Mouse (Mus musculus) lung, postnatal 10 days (tissue): ENCODE measurements around the gene Sec24a.
"Not testable (repeated sequence)": the region's sequence is repeated elsewhere in the genome, so short reads cannot be mapped to it uniquely, and the experiment has no call there.

ENCODE experiments used
- DNase-seq: peaks from one replicate; pipeline ENCODE4 v3.0.0; 2021

Sec24a gene

DNA sequence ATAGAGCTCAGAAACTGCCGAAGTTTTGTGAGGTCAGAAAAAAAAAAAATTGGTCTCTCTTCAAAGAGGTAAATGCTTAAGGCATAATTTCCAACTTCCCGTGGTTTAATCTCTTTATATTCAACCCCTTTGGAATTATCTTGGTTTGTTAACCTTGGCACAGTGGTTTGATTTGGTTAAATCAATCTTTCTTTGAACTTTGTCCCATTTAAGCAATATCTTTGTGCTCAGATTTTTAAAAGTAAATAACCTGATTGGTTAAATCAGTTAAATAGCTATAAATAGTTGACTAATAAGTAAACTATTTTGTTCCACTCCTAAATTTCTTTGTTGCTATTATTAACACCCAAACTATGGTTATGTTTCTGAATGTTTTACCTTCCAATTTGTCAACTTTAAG, 4.2 kb downstream of the Sec24a start:
- DNase-seq, result no peak

DNA sequence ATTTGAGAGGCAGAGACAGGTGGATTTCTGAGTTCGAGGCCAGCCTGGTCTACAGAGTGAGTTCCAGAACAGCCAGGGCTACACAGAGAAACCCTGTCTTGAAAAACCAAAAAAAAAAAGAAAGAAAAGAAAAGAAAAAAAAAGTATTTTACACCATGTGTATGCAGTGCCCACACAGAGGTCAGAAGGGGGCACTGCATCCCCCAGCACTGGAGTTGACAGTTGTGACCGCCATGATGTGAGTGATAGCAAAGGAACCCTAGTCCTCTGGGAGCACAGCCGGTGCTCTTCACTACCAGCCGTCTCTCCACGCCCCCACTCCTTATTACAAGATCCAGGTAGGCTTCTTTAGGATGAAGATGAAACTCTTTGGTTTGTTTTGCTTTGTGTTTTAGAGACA, 5.2 kb downstream of the Sec24a start:
- not testable (repeated sequence) for DNase-seq

DNA sequence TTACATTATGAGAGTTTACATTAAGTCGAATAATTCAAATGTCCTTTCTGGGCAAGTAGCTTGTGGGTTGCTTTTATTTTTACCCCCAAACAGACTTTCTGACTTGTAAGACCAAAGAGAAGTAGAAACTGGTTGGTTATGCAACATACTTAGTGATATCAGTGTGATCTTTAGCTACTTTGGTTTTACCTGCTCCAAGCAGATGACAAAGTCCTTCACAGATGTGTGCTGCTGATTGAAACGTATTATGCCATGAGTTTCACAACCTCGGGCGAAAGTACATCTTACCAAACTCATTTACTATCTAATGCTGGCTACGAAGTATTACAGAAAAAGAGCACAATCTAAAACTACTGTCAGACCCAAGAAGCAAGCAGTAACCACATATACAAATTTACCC, 5.8 kb downstream of the Sec24a start:
- DNase-seq, result no peak

DNA sequence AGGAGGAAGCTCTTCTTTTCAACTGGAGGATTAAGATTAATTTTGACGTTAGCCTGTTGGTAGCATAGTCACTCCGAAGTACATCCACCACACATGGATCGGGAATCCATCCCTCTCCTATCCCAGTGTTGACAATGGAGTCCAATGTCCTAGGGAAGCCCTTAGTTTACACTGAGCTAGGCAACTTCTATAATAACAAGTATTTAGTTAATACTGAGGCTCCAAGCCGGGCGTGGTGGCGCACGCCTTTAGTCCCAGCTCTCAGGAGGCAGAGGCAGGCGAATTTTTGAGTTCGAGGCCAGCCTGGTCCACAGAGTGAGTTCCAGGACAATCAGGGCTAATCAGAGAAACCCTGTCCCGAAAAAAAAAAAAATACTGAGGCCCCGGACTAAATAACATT, 6.4 kb downstream of the Sec24a start:
- no peak for DNase-seq

DNA sequence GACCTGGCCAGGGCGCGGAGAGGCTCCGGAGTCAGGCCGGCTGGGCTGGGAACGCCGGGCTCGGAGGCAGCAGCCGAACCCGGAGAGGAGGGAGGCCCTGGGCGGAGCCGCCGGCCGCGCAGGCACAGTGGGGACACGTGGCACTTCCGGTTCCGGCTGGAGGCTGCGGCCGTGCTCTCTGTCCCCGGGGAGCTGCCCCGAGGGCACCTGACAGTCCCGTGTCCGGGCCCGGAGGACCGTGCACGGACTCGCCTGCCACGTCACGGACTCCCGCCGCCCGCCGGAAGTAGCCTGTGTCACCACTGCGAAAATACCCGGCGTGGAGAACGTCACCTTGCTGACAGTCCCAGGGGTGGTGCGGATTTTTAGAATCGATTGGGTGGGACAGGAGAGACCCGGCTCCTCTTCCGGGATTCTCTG, 7.1 kb downstream of the Sec24a start:
- DNase-seq, result peak; percentile 94

DNA sequence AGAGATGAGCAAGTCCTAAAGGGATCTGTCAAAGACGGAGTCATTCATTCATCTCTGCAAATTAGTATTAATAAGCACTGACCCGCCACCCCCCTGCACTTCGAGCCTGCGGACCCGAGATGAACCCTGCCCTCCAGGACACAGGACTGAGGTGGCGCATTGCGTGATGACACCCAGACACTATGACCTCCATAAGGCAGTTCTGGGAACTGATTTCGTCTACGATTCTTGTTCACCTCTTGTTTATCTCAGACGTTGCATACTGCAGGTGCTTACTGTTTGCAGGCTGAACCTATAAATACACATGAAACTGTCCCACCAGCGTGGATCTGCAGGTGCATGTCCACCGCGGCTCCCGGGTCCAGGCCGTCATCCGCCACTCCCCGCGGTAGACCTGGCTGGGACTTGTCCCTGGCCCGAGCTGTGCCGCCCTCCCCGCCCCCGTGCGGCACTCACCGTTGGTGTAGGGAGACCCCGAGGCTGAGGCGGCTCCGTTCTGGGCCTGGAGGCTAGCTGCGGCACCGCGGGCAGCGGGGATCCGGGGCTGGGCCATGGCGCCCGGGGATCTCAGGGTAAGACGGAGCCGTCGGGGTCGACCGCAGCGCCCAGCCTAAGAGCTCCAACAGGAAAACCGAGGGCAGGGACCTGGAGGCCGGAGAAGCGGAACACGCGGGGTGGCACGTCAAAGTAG, 7.7 kb downstream of the Sec24a start:
- DNase-seq, result peak; percentile 54

DNA sequence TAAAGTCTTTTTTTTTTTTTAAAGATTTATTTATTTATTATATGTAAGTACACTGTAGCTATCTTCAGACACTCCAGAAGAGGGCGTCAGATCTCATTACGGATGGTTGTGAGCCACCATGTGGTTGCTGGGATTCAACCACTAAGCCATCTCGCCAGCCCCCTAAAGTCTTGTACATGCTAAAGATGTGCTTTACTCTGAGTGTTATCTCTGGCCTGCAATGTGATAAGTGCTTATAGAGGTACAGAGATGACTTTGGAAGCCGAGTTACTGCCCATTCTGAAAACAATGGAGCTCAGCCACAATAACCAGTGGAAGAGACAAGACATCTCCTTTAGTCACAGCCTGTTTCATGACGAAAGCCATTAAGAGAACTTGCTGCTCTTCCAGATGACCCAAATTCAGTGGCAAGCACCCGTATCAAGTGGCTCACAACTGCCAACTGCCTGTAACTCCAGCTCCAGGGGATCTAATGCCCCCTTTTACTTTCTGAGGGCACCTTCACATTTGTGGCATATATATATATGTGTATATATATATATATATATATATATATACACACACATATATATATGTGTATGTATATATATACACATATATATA, 11.7 kb downstream of the Sec24a start:
- DNase-seq, result not testable (repeated sequence)

DNA sequence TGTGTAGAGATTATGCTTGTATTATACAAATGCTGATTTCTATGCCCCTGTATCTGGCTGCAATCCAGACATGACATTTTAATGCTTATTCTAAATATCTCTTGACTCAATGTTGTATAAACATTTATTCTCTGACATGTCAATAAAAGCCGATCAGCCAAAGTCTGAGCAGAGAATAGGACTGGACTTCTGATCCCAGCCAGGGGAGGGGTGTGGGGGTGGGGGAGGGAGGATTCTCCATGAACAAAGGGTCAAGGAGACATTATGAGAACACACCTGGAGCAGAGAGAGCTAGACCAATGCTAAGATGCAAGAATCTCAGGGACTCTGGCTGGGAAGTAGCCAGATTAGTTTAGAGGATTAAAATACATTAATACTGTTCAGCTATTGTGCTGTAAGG, 17.3 kb downstream of the Sec24a start:
- no peak for DNase-seq

DNA sequence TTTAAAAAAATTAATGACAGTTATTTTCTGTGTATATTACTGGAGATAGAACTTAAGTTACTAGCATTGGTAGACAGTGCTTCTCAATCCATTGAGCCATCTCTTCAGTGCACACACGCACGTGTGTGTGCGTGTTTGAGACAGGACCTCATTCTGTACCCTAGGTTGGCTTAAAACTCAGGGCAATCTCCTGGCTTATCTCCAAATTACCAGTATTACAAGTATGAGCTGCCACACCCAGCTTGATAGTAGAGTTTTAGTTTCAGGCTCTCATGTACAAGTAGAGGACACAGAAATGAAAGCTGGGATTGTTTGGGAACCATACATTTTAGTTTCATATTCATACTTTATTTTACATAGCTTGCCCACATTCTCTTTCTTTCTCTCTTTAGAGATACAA, 22.7 kb downstream of the Sec24a start:
- no peak for DNase-seq

DNA sequence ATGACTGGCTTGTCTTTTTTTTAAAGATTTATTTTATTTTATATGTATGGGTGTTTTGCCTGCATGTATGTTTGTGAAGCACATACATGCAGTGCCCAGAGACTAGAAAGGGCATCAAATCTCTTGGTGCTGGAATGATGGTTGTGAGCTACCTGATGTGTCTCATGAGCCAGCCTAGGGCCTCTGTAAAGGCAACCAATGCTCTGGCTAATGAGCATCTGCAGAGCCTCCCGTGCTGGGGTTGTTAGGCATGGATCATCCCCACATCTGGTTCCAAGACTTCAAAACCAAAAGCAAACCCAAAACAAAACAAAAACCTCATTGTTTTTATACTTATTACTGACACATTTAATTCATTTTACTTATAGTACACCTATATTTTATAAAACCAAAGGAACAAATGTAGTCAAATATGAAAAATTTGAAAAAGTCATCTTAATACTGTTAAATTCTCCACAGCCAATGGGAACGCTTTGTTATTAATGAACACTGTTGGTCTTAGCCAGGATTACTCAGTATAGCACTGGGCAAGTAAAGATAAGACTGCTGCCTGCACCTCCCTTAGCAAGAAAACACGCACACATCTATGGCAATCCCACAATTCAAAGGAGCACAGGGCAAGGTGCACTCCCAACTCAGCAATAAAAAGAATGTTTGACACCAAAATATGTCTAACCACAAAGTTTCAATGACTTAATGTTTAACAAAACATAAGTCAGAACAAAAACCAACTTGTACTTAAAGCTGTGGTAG, 24.6 kb downstream of the Sec24a start:
- no peak for DNase-seq

DNA sequence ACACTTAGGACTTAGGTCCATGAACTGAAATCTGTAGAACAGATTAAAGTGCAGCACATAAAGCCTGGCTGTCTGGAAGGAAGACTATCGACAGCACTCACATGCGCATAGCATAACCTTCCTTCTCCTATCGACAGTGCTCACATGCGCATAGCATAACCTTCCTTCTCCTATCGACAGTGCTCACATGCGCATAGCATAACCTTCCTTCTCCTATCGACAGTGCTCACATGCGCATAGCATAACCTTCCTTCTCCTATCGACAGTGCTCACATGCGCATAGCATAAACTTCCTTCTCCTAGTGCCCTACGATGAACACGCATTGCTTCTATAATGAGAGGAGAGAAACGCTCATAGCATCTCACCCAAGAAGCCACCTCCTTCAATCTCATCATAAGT, 29.2 kb downstream of the Sec24a start:
- not testable (repeated sequence) for DNase-seq

DNA sequence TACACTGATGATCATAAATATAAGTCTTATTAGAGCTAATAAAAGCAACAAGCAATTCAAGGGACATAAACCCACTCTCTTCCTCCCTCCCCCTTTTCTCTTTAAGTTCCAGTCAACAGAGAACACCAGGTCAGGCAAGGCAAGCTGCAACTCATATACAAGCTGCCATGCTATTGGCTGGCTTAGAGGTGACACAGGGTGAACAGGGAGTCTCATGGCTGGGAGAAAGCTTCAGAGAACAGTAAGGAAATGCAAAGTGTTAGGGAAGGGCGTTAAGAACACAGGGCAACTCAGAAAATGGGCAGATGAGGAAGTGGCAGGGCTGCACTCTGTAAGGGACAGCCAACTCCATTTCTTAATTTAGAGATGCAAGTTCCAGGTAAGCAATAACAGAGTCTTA, 30.6 kb downstream of the Sec24a start:
- no peak for DNase-seq

DNA sequence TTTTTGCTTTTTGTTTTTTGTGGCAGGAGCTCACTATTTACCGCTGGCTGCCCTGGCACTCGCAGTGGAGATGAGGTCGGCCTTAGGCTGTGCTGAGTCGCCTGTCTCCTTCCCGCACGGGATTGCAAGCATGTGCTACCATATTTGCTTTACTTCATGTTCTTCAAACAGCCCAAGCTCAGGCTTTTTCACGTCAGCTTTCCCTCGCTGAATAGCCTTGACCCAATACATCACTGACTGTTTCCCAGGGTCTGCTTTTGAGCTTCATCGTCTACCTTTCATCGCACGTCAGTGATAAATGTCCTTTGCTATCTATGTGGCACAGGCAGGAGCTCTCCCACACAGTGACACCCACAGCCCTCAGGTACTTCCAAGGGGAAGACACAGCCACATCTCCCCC, 42.4 kb downstream of the Sec24a start:
- DNase-seq, result no peak

DNA sequence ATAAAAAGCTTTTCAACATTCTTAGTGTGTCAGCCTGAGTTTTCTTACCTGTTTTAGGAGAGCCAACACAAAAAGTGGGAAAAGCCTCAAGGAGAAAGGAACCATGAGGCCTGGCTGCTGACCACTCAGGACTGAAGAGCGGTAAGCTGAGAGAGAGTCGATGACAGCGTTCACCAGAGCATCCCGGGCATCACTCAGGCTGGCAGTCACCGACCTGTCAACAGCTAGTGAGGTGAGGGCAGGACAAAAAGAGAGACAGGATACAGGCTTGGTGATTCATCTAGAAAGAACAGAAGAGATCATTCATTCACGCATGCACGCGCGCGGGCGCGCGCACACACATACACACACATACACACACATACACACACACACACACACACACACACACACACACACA, 56.4 kb downstream of the Sec24a start:
- DNase-seq, result no peak

DNA sequence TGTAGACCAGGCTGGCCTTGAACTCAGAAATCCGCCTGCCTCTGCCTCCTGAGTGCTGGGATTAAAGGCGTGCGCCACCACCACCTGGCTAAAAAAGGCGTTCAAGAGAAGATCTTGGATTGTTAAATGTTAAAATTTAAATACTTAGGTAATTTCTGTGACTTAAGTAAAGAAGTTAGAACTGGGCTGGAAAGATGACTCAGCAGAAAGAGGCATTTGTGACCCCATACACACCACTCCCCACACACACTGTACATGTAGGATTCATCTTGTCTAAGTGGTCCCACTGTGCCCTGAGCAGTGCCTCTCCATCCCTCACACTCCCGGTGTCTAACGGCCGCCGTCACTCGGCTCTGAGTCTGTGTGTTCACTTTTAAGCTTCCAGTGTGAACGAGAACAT, 57.0 kb downstream of the Sec24a start:
- DNase-seq, result no peak

DNA sequence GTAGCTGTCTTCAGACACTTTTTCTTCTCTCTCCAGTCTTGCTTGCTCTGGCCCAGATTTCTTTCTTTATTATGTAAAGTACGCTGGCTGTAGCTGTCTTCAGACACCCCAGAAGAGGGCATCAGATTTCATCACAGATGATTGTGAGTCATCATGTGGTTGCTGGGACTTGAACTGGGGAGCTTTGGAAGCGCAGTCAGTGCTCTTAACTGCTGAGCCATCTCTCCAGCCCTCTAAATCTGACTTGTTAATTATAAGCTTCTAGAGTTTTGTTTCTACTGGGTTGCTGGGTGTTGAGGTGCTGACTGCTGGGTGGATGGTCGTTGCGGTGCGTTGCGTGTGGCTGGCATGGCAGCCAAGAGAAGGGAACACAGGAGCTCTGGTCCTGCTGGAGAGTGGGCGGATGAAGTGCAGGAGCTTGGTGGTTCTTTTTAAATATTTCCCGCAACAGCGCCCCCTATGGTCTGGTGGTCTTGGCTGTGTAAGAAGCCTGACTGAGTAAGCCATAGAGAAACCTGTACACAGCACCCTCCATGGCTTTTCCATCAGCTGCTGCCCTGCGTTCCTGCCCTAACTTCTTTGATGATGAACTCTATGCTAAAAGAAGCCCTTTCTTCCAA, 59.9 kb downstream of the Sec24a start:
- DNase-seq, result peak; percentile 45

DNA sequence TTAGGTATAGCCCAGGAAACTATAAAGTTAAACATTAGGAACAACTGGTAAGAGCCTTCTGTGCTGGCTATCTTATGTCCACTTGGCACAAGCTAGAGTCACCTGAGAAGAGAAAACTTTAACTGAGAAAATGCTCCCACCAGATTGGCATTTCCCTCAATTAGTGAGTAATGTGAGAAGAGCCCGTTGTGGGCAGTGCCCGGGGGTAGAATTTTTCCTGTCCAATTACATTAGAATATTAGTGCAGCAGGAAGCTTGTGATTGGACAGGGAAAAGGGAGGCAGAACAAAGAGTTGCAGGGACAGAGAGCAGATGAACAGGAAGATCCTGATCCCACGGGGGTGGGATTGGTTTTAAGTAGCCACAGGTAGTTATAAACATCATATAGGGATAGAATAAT, 60.6 kb downstream of the Sec24a start:
- no peak for DNase-seq

DNA sequence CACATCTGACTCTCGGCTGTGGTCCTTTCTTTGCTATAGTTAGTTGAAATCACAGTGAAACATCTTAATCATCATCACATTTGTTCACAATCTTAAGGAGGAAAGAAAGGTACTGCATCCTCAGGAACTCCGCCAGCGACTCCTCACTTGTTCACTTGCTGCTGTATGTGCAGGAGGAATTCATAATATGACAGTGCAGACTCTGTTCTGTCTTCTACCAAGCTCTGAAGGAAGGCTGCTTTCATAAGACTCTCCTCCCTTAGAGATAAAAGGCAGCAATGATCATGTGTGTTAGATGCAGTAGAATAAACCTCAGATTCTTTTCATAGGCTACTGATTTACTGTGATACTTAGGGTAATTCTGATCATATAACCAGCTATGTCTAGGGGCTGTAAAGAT, 68.5 kb downstream of the Sec24a start:
- no peak for DNase-seq

DNA sequence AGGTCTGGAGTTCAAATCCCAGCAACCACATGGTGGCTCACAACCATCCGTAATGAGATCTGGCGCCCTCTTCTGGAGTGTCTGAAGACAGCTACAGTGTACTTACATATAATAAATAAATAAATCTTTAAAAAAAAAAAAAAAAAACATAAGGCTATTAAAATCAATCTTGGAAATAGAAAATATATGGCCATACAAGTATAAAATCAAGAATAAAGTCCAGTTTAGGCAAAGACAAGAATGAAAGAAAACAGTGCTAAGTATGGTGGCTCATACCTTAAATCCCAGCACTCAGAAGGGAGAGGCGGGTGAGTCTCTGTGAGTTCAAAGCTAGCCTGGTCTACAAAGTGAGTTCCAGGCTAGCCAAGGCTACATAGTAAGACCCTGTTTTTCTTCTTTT, 72.8 kb downstream of the Sec24a start:
- not testable (repeated sequence) for DNase-seq

DNA sequence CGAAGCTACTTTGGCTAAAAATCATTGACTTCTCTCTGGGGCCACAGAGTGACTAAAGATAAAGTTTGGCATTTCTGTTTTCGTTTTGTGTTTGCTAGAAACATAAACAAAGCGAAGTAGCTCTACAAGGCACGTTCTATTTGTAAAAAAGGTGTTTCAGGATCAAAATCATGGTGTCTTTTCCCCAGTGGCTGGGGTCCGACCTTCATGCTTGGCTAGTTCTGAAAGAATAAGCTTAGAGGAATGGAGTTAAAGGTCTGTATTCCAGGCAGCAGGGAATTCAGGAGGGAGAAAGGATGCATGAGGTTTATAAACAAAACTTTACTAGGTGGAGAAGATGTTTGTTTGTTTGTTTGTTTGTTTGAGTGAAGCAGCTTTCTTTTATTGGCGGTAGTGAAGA, 74.1 kb downstream of the Sec24a start:
- DNase-seq, result no peak

DNA sequence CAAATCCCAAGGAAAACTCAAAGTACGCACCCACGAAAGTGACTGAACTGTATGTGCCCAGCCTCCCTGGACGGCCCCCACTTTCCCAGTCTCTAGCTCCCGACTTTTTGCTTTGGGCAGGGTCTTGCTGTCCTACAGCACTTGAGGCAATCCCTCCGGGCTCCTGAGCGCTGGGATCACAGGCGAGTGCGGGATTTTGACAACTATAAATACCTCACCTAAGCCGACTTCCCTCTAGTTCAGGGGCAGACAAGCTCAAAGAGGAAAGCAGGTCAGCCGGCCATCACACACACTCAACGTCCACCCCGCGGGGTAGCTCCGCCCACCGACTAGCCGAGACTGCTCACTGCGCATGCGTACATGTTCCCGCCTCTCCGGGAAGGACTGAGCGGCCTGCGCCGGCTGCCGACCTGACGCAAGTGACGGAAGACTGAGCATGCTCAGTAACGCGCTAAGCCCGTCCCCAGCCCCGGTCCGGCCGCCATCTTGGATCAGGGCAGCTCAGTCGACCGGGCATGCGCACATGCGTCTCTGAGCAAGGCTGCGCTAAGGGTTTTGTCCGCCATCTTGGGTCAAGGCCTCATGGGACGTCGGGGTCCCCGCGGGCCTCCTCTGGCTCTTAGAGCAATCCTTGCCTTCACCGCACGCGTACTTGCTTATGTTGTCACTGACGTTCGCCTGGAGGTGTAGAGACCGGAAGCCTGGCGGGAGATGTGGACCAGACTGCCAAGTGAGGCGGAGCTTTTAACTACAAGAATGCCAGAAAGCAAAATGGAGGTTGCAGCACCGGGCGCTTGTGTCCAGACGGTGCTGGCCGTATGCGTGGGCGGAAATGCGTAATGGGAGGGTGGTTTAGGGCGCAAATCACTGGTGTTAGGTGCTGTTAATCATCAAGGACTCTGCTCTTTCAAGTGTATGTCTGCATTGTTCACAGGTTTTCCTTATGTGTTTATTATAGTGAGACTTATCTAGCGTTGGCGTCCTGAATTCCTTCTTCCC, 74.8 kb downstream of the Sec24a start, which contains the start of gene 0610009B22Rik:
Gene 0610009B22Rik, minus strand, starts transcription at position 545 of the 999 bp plus-strand sequence.
- DNase-seq, result peak; percentile 100

DNA sequence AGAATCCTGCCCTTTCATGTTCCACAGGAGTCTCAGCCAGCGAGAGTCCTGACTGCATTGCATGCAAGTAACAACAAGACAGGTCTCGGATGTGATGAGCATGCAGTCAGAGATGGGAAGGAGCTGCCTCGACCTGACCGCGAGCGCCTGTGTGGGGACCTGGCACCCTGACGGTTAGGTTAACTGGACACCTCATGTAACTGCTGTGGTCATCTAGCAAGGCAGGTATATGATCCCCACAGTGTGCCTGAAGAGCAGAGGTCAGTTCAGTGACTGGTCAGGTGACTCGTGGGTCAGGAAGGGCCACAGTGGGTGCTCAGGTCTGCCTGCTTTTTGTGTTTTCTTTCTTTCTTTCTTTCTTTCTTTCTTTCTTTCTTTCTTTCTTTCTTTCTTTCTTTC, 81.5 kb downstream of the Sec24a start:
- no peak for DNase-seq
